Mouse (Mus musculus): ENCODE results near the gene S100a4.
A peak's percentile ranks its signal among the peaks of the same experiment; 100 is the strongest.

Gene S100a4

DNA sequence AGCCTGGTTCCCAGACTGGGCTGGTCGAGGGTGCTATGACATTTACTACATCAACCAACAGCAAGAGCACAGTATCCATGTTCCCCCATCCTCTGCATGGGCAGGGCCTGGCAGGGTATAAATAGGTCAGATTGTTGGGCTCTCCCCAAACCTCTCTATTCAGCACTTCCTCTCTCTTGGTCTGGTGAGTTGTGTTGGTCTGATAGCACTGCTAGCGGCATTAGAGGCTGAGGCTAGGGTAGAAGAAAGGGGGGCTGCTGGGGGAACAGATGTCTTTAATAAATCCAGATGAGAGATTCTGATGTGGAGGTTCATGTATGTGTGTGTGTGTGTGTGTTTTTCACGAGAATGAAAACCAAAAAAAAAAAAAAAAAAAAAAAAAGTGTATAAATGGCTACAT, at the start of gene S100a4:
S100a4 (plus strand) TSS at position 149 of the 400 bp plus-strand sequence.
- no peak for DNase-seq (ENCODE audit: low read depth in 2 of 2, low spot score in 2 of 2)

DNA sequence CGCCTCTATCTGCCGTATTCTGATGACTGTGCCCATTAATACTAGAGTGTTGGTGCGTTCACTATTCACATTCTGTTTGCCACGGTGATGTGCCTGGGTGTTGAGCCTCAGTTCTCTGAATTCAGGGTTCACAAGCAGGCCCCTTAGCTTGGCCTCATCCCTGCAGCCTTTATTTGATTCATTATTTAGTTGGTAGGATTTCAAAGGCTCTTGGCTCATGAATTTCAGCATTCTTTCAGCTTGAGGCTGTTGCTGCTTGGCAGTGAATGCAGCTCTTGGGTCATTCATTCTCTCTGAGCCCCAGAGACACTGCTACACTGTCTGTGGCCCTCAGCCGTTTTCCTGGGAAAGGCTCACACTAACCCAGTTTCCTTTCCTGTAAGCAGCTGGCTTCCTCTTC, 47.6 kb upstream of the S100a4 start:
- DNase-seq (ENCODE audit: low read depth in 2 of 2, low spot score in 2 of 2) = no peak

DNA sequence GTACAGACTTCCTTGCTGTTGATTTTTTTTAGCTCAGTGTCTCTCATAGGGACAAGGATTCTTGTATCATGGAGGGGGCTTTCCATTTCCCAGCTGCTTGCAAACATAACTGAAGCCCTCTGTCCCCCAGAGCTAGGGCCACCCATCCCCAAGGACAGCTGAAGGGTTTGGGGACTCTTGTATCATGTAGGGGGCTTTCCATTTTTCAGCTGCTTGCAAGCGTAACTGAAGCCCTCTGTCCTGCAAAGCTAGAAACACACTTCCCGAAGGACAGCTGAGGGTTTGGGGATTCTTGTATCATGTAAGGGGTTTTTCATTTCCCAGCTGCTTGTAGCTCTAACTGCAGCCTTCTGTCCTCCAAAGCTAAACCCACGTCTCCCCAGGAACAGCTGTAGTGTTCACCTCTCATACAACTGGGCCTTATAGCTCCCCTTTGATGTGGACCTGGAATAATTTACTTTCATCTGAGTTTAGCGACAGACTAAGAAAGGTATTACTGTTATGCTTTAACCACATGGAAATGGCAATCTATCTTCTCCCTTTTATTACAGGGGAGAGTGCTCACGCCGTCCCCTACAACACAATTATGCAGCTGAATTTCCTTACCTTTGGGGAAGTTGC, 43.5 kb upstream of the S100a4 start, which contains the start of gene S100a3:
S100a3 (plus strand) TSS at position 571 of the 621 bp plus-strand sequence.
- DNase-seq (ENCODE audit: low read depth in 2 of 2, low spot score in 2 of 2) = no peak

DNA sequence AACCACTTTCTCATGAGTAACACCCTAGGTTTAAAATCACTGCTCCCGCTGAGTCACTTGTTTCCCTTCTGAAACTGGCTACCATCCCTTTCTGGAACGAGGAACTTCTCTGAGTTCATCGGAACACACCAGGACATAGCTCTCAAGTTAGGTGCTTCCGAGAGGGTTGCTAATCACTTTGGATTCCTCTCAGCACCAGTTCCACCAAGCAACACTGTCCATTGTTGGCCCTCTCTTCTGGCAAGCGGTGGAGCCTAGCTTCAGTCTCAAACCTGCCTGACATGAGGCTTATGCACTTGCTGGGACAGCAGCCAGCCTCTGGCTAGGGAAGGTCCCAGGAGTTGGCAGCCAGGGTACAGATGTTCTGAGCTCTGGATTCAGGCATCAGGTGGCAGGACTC, 28.9 kb upstream of the S100a4 start:
- no peak for DNase-seq (ENCODE audit: low read depth in 2 of 2, low spot score in 2 of 2)

DNA sequence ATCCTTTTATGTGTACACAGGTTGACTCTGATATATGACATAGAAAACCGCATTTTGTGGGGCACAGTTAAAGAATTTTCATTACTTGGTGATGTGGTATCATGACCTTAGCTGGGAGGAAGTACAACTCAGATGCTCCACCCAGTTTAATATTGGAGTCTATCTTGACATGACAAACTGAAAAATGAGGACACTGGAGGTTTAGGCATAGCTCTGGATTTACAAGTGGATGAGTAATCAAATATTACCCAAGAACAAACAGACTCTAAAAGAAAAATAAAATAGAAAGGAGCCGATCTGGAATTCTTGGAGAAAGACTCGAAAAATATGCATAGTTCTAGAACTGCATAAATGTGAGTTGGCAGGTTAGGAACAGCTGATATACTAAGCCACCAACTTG, 28.3 kb upstream of the S100a4 start:
- no peak for DNase-seq (ENCODE audit: low read depth in 2 of 2, low spot score in 2 of 2)

DNA sequence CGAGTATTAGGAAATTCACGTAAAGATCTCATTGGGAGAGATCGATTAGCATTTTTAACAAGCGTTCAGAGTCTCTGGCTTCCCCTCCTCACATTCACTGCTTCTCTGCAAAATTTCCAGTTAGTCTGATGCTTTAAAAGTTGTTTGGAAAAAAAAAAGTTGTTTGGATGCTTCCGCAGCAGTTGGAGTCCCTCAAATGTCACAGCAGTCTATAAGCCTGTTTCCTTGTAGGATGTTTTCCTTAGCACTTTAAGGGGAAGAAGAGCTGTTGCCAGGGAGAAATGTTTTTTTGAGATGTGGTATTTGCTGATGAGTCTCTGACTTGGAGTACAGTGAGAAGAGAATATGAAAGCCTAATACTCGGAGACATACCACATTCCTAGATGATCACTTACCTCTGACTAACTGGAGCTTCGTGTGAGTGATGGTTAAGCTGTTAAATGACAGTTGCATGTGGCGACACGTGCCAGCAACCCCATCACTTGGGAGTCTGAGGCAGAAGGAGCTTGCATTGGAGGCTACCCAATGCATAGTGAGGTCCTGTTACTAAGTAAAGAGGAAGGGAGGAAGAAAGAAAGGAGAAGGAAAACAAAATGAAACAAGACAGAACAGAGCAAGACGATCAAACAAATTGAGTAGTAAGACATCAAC, 27.1 kb upstream of the S100a4 start:
- no peak for DNase-seq (ENCODE audit: low read depth in 2 of 2, low spot score in 2 of 2)

DNA sequence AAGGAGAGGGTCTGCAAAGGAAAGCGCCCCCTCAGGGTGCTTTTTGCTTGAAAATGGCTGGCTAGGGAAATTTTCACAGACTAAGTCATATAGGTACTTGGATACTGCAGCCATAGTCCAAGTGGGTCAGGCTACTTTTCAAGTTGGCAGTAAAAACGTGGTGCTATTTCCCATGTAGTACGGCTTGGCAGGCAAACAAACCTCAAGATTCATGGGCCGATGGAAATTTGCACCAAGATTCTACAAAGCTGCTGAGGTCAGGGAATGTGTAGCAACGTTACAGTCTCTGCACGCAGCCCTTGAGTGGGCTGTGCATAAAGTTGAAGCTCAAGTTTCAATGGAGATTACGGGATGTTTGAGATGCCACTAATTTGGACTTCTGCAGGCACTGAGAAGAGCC, 24.1 kb upstream of the S100a4 start:
- DNase-seq (ENCODE audit: low read depth in 2 of 2, low spot score in 2 of 2) = no peak

DNA sequence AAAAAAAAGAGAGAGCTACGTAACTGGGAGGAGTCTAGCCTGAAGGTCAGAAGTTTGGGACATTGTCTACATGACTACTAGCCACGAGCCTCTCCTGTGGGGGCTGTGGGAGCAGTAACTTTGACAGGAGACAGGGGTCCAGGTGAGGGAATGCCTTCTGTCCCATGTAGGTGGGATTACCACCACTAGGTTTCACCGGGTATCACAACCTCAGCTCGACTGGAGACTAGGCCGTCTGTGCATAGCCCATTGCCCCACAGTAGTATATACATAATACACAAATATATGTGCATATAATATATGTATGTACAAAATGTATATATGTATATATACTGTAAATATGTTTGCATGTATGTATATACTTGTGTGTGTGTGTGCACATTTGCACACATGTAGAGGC, 22.4 kb upstream of the S100a4 start:
- DNase-seq (ENCODE audit: low read depth in 2 of 2, low spot score in 2 of 2) = no peak

DNA sequence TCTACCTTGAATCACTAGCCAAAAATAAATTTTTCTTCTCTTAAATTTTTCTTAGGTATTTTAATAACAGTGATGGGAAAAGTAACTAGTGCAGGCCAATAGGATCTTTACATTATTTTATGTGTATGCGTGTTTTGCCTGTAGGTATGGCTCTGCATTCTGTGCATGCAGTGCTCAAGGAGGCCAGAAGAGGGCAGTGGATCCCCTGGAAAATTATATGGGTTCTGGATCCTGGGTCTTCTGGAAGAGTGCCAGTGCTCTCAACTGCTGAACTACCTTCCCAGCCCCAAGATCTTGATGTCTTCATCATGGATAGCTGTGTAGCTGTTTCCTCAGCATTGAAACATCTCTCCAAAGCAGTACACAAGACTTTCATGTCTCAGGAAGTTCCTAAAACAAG, 21.4 kb upstream of the S100a4 start:
- DNase-seq (ENCODE audit: low read depth in 2 of 2, low spot score in 2 of 2) = no peak

DNA sequence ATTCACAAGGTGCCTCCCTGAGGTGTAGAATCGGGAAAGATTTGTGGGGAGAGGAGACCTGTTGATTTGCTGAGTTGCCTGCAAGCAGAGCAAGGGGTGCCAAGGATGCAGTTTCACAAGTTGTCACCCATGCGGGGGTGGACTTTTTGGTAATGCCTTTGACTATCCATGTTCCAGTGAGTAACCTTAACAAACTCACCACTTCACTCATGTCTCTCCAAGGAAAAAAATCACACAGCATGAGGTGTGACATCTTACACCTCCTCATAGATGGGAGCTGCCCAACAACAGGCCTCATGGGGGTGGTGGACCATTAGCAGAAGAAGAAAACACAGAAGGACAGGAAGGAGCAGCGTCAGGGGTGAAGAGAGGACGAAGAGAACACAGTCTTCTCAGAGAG, 21.0 kb upstream of the S100a4 start:
- DNase-seq (ENCODE audit: low read depth in 2 of 2, low spot score in 2 of 2) = no peak

DNA sequence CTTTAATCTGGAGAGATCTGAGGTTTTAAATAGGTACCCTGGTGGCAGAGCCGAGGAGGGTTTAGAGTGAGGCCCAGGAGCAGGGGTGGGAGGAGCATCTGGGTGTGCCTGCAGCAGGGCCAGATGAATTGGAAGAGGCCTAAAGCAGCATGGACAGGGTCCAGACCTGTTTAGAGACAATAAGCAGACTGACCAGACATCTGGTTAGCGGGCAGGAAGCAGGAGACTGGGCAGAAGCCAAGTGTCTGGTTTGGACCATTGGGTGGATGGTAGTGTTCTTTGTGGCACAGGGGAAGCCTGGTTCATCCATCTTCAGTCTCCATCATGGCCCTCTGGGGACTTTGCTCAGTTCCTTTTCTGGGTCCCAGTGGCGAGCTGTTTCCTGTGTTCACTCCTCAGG, 19.7 kb upstream of the S100a4 start:
- DNase-seq (ENCODE audit: low read depth in 2 of 2, low spot score in 2 of 2) = no peak

DNA sequence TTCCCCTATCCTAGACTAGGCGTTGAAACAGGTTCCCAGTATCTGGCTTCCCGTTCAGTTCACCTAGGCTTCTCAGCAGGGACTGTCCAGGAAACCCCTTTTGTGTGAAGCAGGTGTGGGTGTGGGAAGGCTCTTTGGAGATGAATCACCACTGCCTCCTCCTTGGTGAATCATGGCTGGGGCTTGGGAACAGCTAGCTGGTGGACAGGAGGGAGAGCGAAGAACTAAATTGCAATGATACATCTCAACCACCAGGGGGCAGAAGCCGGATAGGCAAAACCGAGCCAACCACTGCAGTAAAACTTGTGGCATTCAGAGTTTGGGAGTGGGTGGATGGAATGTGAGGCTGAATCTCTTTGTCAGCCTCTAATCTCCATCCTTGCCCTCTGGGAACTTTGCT, 18.0 kb upstream of the S100a4 start:
- DNase-seq (ENCODE audit: low read depth in 2 of 2, low spot score in 2 of 2) = peak; percentile 56 to 64

DNA sequence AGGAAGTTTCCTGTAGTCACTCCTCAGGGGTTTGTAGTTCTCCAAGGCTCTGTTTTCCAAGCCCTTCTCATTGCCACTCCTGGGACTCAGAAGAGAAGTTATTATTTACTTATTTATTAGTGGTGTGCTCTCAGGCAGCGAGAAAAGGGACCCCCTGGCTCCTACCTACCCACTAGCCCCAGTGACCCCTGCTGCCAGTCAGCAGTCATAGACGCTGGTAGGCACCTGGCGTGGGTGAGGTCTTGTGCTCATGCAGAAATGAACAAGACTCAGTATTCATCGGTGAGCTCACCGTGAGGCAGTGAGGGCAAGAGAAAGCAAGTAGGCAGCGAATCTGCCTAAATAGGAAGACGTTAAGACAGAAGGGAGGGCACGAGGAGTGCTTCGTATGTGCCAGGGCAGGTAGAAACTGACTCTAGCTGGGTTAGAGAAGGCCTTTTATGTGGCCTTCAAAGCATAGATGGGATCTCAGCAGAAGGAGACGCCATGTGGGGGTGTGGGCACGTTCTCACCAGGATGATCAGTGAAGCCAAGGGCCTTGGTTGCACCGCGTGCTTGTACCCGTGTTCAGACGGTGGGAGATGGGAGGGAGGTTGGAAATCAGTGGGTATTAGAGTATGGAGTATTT, 17.4 kb upstream of the S100a4 start:
- peak; percentile 20 to 40 for DNase-seq (ENCODE audit: low read depth in 2 of 2, low spot score in 2 of 2)

DNA sequence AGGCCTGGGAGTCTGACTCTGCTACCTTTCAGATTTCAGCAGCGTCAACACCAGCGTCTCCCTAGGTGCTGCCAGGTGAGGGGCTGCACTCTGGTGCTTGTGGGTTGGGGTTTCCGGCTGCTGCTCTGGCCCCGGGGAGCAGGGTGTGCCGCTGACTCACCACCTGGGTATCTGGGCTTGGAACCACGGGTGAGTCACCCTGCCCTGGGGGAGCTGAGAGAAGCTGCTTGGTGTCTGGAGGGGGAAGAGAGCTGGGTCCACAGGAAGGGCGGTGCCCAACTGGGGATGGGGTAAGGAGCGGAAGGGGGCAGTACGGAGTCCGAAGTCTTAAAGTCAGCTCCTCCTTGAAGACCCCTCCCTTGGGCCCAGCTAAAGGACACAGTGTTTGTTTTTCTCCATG, 16.7 kb upstream of the S100a4 start:
- DNase-seq (ENCODE audit: low read depth in 2 of 2, low spot score in 2 of 2) = peak; percentile 80 to 82

DNA sequence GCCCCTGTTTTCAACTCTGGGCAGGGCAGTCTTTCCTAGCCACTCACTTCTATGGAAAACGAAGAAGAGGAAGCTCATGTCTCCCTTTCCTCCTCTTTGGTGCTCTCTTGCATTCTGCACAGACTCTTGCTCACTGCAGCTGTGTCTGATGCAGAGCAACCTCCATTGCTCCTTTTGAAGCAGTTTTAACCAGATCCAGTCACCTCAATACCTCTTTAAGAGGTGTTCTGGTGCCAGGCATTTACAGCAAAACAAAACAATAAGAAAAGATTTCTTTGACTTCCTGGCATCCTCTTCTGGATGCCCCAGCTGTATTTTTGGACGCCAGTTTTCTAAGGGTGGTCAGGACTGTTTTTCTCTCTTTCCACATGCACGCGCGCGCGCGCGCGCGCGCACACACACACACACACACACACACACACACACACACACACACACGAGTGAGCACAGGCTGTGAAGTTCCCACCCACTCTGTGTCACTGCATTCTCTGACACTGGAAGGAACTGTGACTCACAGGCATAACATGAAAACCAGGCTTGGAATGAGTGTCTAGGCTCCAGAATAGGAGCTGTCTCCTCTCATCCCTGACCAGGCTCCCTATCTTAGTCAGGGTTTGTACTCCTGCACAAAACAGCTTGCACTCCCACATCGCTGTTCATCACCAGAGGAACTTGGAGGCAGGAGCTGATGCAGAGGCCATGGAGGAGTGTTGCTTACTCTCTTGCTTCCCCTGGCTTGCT, 16.0 kb upstream of the S100a4 start:
- DNase-seq (ENCODE audit: low read depth in 2 of 2, low spot score in 2 of 2) = no peak

DNA sequence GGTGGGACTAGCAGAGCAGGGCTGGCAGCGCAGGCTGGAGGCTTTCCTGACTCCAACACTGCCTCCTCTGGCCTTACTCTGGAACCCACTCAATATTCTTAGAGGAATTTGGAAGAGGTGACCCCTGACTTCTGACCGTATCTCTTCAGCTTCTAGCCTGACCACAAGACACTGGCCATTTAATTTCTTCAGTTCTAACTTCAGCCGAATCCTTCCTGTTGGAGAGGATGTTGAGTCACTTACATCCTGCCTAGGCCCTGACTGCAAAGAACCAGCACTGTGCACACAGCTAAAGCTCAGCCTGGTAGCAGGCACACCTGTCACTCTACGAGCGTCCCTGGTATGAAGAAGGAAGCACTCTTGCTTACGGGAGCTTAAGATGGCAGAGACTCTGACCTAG, 14.2 kb upstream of the S100a4 start:
- DNase-seq (ENCODE audit: low read depth in 2 of 2, low spot score in 2 of 2) = no peak

DNA sequence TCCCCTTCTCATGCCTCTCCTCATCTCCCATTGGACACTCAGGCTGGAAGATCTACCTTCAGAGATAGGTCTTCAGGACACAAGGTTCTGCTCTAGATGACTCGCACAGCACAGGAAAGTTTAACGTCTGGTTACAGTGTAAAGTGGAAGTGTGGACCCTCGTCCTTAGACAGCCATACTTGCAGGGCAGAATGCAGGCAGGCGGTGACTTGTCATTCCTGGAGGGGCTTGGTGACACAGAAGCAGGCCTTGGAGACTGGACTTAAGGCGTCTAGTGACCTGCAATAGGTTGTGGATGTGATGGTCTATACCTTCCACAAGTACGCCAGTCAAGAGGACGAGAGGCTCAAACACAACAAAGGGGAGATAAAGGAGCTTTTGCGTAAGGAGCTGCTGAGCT, 13.6 kb upstream of the S100a4 start, which contains the start of gene S100a2:
S100a2 (plus strand) TSS at position 301 of the 400 bp plus-strand sequence.
- DNase-seq (ENCODE audit: low read depth in 2 of 2, low spot score in 2 of 2) = no peak

DNA sequence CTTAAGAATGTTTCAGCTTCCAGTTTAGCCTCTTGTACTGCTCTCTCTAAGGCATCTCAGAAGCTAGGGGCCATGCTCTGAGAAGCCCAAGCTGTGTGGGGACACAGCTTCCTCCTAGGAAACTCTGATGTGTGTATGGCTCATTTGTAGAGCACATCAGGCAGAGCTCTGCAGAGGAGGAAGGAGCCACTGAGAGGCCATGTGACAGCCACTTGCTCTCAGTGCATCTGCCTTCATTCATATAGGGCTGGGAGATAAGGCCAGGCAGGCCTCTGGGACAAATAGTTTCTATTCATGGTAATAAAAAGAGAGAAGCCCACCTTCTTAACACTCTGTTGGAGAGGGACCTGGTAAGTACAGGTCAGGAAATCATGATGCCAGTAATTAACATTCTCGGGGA, 9.1 kb upstream of the S100a4 start:
- no peak for DNase-seq (ENCODE audit: low read depth in 2 of 2, low spot score in 2 of 2)

DNA sequence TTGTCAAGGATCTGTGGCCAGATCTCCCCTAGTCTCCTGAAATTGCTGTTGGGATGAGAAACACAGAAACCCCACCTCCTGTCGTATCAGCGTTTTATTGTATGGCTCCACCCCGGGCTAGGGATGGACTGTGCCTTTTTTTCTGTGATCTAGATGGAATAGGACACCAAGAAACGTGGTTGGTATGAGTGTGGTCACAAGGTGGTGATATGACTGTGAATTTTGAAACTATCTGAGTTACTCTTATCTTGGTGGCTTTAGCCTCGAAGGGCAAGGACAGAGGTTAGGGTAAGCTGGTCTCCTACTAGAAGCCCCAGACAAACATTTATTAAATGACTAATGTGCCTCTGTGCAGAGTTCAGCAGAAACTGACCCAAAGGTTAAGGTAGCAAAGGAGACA, 8.0 kb upstream of the S100a4 start:
- no peak for DNase-seq (ENCODE audit: low read depth in 2 of 2, low spot score in 2 of 2)

DNA sequence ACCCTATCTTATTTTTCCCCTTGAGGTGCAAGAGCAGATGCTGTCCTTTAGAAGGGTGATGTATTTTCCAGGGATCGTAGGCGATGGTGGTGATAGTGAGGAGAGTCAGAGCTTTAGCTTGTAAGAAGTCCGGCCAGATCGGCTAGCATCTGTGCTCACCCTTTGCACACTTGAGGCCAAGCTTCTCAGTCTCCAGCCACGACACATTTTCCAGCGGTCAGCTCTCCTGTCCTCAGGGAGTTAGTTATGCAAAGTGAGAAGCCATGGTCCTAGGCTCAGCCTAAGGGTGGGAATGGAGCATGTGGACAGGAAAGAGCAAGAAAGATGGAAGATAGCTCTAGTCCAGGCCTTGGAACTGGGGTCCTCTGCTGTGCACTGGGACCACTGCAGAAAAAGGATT, 6.8 kb upstream of the S100a4 start:
- no peak for DNase-seq (ENCODE audit: low read depth in 2 of 2, low spot score in 2 of 2)

DNA sequence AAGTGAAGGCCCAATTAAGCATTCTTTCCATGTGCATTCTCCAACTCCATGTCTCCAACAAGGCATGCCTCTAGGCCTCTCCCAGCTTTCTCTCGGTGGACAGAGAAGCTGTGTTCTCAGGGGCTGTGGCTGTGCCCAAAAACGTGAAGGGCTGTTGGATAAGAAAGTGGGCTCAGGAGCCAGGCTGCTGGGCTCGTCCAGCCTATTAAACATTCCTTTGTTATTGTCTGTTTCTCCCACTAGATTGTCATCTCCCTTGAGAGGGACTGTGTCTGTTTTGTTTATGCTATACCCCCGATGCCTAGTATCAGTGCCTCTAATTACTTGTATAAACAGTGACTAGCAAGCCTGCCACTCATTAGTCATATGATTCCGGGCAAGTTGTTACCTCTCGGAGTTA, 5.8 kb upstream of the S100a4 start:
- no peak for DNase-seq (ENCODE audit: low read depth in 2 of 2, low spot score in 2 of 2)

DNA sequence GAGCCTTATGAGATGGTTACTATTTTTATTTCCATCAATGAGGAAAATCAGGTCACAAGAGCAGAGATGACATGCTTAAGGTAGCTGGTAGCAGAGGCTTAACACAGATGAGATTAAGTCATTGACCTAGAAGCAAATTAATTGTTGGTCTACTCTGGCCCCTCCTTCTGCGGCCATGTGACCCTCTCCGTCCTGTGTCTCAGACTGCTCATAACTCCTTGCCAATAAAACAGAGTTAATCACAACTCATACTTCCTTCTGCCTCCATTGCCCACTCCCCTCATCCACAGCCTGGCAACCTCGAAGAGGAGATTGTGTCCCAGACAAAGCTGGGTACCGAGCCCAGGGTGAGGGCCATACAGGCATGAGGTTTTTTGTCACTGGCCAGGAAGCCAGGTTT, 5.4 kb upstream of the S100a4 start:
- DNase-seq (ENCODE audit: low read depth in 2 of 2, low spot score in 2 of 2) = no peak

Measured in CD8-positive naive resting alpha-beta T cell, adult 2 months (primary cell).